Mouse (Mus musculus) neural tube, embryonic 15.5 days (tissue): ENCODE data around the gene Purb. TPM values are rescaled to one million over a fixed set of nuclear protein-coding genes. Genes with fewer than 3 reads are reported as not detected.

Experiments
- ATAC-seq: fragments of 200-750 bp; cut with Nextera tagmentation; 2 replicates; pipeline ENCODE4 v1.8.0; 2017; ENCODE audit warnings: mild to moderate bottlenecking, moderate TSS enrichment, moderate library complexity; ENCODE audit not compliant: low FRiP score
- H3K27ac ChIP-seq: fragments of 300-500 bp; sonication (generic); replicated peaks from 2 replicates; pipeline ENCODE4 v1.5.1; 2015; ENCODE audit warnings: mild to moderate bottlenecking, inconsistent platforms
- H3K27me3 ChIP-seq: fragments of 300-500 bp; sonication (generic); replicated peaks from 2 replicates; pipeline ENCODE4 v1.6.1; 2015; ENCODE audit warnings: inconsistent platforms
- H3K36me3 ChIP-seq: fragments of 300-500 bp; sonication (generic); 2 replicates; pipeline ENCODE4 v1.6.1; 2015; ENCODE audit warnings: inconsistent platforms
- H3K4me1 ChIP-seq: fragments of 300-500 bp; sonication (generic); 2 replicates; pipeline ENCODE4 v1.6.1; 2015; ENCODE audit warnings: inconsistent platforms
- H3K4me2 ChIP-seq: fragments of 300-500 bp; sonication (generic); 2 replicates; pipeline ENCODE4 v1.6.1; 2015; ENCODE audit warnings: inconsistent platforms, mild to moderate bottlenecking, moderate library complexity
- H3K4me3 ChIP-seq: fragments of 300-500 bp; sonication (generic); replicated peaks from 2 replicates; pipeline ENCODE4 v1.5.1; 2015; ENCODE audit warnings: mild to moderate bottlenecking, inconsistent platforms
- H3K9ac ChIP-seq: fragments of 300-500 bp; sonication (generic); replicated peaks from 2 replicates; pipeline ENCODE4 v1.6.1; 2015; ENCODE audit warnings: mild to moderate bottlenecking, inconsistent platforms
- H3K9me3 ChIP-seq: fragments of 300-500 bp; sonication (generic); replicated peaks from 2 replicates; pipeline ENCODE4 v1.6.1; 2016; ENCODE audit warnings: inconsistent platforms
- WGBS: fragments of 180-500 bp; shearing (Covaris S2); methylation state at CpG from one replicate; pipeline ENCODE4 v1.1.7; 2015; ENCODE audit warnings: mixed read lengths; 5-methylcytosine and 5-hydroxymethylcytosine counted together
- polyA plus RNA-seq: library from polyadenylated mRNA; unstranded; fragments of >200 nt; fragmentation: Nextera tagmentation; extraction: Ambion mirVana; gene quantifications from 2 replicates; pipeline ENCODE4 v1.2.1, GENCODE M21; 2015

The Purb gene
- polyA plus RNA-seq, 1 experiment from 2014 or later, result 11.4 TPM

DNA sequence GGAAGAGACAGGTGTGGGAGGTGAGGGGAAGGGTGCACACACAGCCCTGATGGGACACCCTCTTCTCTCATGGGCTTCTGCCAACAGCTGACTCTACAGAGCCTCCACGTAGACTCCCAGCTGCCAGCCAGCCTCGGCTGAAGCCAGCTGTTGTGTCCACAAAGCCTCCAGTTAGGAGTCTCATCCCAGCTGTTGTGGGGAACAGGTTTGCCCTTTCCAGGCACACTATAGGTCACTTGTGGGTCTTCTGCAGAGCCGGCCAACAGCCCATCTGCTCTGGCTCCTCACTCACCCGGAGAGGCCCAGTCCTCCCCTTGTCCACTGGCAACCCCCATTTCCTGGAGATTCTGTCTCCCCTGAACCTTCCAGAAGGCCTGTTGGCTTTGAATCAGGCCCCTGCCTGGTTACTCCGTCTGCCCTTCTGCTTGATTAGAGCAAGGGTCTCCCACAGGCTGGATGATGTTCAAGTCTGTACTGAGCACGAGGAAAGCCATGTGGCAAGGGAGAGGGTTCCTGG lies 6.0 kb upstream of the Purb start:
- H3K27ac ChIP-seq, result no peak overlapping the region
- no peak overlapping the region for H3K9ac ChIP-seq
- no peaks in the 10 kb centered on the region for H3K9me3 ChIP-seq
- no peaks in the 10 kb centered on the region for H3K27me3 ChIP-seq
- no peak for ATAC-seq
- H3K4me1 ChIP-seq, result no peaks in the 10 kb centered on the region
- H3K4me2 ChIP-seq, result no peak overlapping the region
- WGBS, result 74% methylated on average over 6 of the region's 6 CpGs
- H3K36me3 ChIP-seq, result no peaks in the 10 kb centered on the region
- H3K4me3 ChIP-seq, result no peak overlapping the region

DNA sequence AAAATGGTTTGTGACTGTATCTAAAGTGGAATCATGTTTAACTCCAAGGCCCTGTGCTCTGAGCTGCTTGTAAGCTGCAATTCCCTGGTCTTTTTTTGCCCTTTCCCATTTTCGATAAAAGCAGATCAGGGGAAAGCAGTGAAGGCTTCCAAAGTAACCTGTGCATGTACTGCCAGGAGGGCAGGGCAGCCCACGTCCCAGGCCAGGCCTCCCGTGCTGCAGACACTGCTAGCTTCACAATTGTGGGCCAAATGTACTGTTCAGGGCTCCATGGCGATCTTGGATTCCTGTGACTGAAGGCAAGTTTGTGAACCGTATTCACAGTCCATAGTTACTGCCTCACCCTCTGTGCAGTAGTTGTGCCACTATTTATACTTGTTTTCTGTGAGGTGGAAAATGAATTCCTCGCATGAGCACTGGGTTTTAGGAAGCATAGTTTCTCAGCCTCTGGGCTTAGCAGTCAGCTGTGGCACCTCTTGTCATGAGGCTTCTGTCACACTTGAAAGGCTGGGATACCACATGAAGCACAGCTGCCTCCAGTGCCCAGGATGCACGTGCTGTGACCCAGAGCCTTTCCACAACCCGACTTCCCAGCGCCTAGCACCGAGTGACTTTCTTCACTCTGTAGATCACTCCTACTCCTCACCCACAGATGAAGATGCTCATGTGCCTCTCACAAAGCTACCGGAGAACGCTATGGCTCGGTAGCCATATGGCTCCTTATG lies 5.1 kb upstream of the Purb start:
- Histone ChIP-seq H3K4me1 (no peaks in the 10 kb centered on the region), H3K27me3 (no peaks in the 10 kb centered on the region), H3K4me2 (no peak overlapping the region), H3K4me3 (no peak overlapping the region), H3K9ac (no peak overlapping the region), H3K27ac (no peak overlapping the region), H3K36me3 (no peaks in the 10 kb centered on the region), H3K9me3 (no peaks in the 10 kb centered on the region)
- ATAC-seq, result no peak
- 81% methylated on average over 13 of the region's 13 CpGs for WGBS

DNA sequence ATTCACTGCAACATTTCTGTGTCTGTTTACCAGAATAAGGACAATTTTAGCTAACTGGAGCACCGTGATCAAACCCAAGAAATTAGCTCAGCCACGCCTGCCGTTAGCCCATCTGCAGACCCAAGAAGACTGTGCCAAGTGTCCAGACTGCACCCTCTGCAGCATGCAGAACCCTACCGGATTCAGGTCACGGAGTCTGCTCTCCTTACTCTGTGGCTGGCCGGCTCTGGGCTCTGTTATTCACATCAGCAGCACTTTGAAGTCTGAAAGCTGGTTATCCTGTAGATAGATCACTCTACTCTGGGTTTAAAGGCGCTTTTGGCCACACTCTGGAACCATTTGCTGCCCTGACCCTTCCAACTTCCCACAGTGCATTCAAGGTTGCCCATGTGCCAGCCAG lies 4.5 kb upstream of the Purb start:
- H3K36me3 ChIP-seq, result no peaks in the 10 kb centered on the region
- H3K9me3 ChIP-seq, result no peaks in the 10 kb centered on the region
- no peak overlapping the region for H3K9ac ChIP-seq
- ATAC-seq, result no peak
- no peak overlapping the region for H3K27ac ChIP-seq
- H3K27me3 ChIP-seq, result no peaks in the 10 kb centered on the region
- no peak overlapping the region for H3K4me3 ChIP-seq
- H3K4me1 ChIP-seq, result no peaks in the 10 kb centered on the region
- no peak overlapping the region for H3K4me2 ChIP-seq
- WGBS, result 77% methylated on average over 7 of the region's 7 CpGs

DNA sequence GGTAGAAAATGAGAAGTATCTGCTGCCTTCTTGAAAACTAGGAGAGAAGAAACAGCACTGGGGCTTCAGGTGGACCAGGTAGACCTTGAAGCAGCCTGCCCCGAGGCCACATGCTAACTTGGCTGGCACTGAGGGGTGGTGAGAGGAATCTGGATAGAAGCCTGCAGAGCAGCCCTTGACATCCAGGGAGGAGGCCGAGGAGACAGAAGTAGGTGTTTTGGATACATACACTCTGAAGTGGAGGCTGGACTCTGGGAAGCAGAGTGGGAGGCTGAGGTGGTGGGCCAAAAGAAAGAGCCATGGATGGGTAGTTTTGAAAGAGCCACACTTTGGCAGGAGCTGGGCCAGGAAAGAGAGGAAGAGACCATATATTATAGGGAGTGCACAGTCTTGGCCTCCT lies 3.5 kb upstream of the Purb start:
- Histone ChIP-seq H3K4me3 (no peak overlapping the region), H3K9ac (no peak overlapping the region), H3K27ac (no peak overlapping the region), H3K4me2 (no peak overlapping the region), H3K27me3 (no peaks in the 10 kb centered on the region), H3K4me1 (peaks cover 3% of the 10 kb centered on the region), H3K9me3 (no peaks in the 10 kb centered on the region), H3K36me3 (no peaks in the 10 kb centered on the region)
- no peak for ATAC-seq
- 80% methylated on average over 2 of the region's 2 CpGs for WGBS

DNA sequence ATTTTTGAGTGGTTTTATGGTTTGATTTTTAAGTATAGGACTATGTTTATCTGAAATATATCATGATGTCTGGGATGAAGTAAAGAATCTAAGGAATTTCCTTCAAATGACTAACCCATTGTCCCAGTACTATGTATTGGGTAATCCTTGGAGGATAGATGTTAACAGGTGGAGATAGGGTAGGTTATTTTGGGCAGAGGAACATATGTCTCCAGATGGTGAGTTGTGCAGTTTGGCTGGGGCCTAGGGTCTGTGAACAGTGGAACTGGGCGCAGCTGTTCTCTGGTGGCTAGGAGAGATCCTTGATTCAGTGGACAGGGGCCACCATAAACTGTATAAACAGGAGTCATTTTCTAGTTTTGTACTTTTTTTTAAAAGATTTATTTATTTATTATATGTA lies 1.6 kb upstream of the Purb start:
- no peaks in the 10 kb centered on the region for H3K27me3 ChIP-seq

DNA sequence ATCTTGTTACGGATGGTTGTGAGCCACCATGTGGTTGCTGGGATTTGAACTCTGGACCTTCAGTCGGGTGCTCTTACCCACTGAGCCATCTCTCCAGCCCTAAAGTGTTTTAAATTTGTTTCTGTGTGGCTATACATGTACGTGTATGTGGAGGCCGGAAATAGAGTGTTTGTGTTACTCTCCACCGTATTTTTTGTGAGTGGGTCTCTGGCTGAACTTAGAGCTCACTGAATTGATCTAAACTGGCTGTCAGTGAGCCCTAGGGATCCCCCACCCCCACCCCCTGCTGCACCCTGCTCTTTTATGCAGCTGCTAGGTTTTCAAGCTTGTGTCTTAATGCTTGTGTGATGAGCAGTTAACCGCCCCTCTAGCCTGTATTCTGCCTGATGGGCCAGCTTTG lies 1.2 kb upstream of the Purb start:
- no peaks in the 10 kb centered on the region for H3K27me3 ChIP-seq
- no peak overlapping the region for H3K9ac ChIP-seq
- H3K9me3 ChIP-seq, result no peaks in the 10 kb centered on the region
- H3K36me3 ChIP-seq, result no peaks in the 10 kb centered on the region
- H3K4me2 ChIP-seq, result no peak overlapping the region
- H3K4me1 ChIP-seq, result peaks cover 21% of the 10 kb centered on the region
- H3K27ac ChIP-seq, result no peak overlapping the region
- H3K4me3 ChIP-seq, result no peak overlapping the region
- ATAC-seq, result no peak
- WGBS, result 77% methylated on average over 6 of the region's 6 CpGs

More for the DNA sequence above, 1.6 kb upstream of the Purb start:
- Histone ChIP-seq H3K9ac (no peak overlapping the region), H3K4me1 (peaks cover 18% of the 10 kb centered on the region), H3K36me3 (no peaks in the 10 kb centered on the region), H3K9me3 (no peaks in the 10 kb centered on the region), H3K4me3 (no peak overlapping the region), H3K4me2 (no peak overlapping the region), H3K27ac (no peak overlapping the region)
- no peak for ATAC-seq
- 100% methylated on average over 1 of the region's 1 CpGs for WGBS

DNA sequence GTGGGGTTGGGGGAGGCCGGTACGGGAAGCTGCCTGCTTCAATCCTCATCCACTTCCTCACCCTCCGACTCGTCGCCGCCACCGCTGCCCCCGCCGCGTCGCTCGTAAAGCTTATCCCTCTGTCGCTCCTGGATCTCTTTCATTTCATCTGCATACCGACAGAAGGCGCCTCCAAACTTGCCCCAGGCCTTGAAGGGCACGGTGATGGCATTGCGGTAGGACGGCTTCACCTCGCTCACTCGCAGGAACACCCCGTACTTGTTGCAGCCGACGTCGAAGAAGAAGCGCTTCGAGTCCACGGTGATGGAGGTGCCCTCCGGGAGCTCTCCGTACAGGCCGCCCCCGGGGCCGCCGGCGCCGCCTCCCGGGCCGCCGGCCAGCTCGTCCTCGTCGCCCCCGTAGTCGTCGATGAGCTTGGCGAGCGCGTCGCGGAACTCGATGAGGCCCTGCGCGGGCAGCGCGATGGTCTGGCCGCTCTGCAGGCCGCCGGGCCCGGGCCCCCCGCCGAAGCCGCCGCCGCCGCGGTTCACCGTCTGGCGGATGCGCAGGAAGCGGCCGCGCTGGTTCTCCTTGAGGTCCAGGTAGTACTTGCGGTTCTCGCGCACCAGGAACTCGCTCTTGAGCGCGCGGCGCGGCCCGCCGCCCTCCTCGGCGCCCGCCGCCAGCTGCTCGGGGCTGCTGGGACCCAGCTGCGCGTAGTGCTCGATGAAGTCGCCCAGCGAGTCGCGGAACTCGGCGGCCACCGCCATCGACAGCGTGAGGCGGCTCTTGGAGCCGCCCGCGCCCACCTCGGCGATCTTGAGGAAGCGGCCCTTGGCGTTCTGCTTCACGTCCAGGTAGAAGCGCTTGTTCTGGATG lies 614 bp downstream of the Purb start:
- Histone ChIP-seq H3K27ac (peak overlapping the region; percentile 96), H3K9ac (peak overlapping the region; percentile 85), H3K4me3 (peak overlapping the region; percentile 90), H3K27me3 (no peaks in the 10 kb centered on the region), H3K4me2 (peak overlapping the region; percentile 79), H3K36me3 (no peaks in the 10 kb centered on the region), H3K9me3 (no peaks in the 10 kb centered on the region), H3K4me1 (peaks cover 37% of the 10 kb centered on the region)
- under 1% methylated on average over 108 of the region's 109 CpGs for WGBS
- ATAC-seq, result peak; percentile 16

DNA sequence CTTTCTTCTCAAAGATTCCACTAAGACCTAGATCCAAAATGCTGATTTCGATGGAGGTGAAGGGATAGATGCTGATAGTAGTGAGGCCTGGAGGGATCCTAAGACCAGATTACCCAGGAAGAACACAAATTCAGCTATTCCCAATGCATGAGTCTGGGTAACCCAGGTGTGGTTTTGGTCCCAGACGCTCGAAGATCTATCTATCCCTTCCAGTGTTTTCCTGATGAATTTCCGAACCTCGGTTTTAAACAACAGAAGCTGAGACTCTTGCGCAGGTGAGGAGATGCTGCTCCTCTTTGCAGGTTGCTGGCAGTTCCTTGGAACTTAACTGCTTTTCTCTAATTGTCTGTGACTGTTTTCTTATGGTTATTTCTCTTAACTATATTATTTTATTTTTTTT lies 1.3 kb downstream of the Purb start:
- Histone ChIP-seq H3K4me1 (peaks cover 41% of the 10 kb centered on the region), H3K4me2 (peak overlapping the region; percentile 79), H3K9ac (peak overlapping the region; percentile 85), H3K36me3 (no peaks in the 10 kb centered on the region), H3K27ac (peak overlapping the region; percentile 96), H3K27me3 (no peaks in the 10 kb centered on the region), H3K4me3 (peak overlapping the region; percentile 90), H3K9me3 (no peaks in the 10 kb centered on the region)
- 30% methylated on average over 6 of the region's 6 CpGs for WGBS
- ATAC-seq, result no peak

DNA sequence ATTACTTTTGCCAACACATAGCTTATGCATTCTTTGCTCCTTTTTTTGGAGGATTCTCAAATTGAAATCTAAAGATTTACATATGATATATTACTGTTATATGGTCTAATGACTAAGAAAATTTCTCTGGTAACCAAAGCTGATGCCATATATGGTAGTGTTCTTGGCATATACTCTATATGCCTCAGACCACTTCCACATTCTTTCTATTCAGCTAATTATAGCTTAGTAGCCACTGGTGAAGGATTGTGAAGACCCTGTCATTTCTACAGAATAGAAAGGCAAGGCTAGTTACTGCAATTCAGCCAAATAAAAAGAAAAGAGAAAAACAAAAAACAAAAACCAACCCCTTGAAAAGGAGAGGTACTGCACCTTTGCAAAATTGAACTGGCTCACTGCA lies 3.6 kb downstream of the Purb start:
- Histone ChIP-seq H3K4me3 (peak overlapping the region; percentile 38), H3K27ac (no peak overlapping the region), H3K9ac (peak overlapping the region; percentile 39), H3K9me3 (no peaks in the 10 kb centered on the region), H3K4me1 (peaks cover 60% of the 10 kb centered on the region), H3K36me3 (no peaks in the 10 kb centered on the region), H3K4me2 (peak overlapping the region; percentile 79), H3K27me3 (no peaks in the 10 kb centered on the region)
- ATAC-seq, result no peak

DNA sequence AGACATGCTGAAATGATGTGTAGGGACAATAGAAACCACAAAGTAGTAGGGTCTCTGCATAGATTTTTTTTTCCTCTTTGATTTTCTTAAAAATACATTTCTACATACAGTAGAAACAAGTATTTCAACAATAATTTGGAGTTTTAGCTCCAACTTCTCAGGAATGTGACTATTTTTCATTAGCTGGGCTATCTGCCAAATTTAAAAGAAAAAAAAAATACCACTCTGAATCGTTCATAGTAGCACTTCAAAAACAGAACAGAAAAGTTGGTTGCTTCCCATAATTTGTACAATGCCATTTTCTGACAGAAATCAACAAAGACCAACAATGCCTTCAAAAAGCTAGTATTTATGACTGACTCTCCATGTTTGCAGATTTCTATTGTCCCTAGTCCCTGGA lies 4.2 kb downstream of the Purb start:
- Histone ChIP-seq H3K27ac (peak overlapping the region; percentile 65; the same call in 1 of the 2 replicates), H3K4me2 (peak overlapping the region; percentile 79), H3K4me3 (peak overlapping the region; percentile 38), H3K27me3 (no peaks in the 10 kb centered on the region), H3K4me1 (peaks cover 64% of the 10 kb centered on the region), H3K36me3 (peaks cover 2% of the 10 kb centered on the region; the same call in 1 of the 2 replicates), H3K9ac (peak overlapping the region; percentile 53), H3K9me3 (no peaks in the 10 kb centered on the region)
- WGBS, result 7% methylated on average over 1 of the region's 1 CpGs
- no peak for ATAC-seq

DNA sequence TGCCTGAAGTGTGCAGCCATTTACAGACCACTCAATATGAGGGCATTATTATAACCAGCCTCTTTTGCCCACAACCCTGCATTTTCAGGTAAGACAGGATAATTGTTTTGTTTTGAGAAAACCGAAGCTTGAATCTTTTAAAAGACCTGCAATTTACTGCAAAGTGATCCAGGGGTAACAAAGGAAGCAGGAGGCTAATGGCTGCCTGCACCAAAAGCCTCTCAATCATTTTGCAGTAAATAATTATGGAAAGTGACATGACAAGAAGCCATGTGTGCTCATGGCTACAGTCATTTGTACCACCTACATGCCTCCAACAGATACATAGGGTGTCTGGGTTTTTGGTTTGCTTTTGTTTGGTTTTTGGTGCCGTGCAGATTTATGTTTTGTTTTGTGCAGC lies 4.7 kb downstream of the Purb start:
- peak overlapping the region; percentile 65; the same call in 1 of the 2 replicates for H3K27ac ChIP-seq
- H3K9me3 ChIP-seq, result no peaks in the 10 kb centered on the region
- H3K4me2 ChIP-seq, result peak overlapping the region; percentile 79
- 29% methylated on average over 2 of the region's 2 CpGs for WGBS
- H3K27me3 ChIP-seq, result no peaks in the 10 kb centered on the region
- peak overlapping the region; percentile 8 for H3K9ac ChIP-seq
- H3K36me3 ChIP-seq, result peaks cover 6% of the 10 kb centered on the region
- H3K4me1 ChIP-seq, result peaks cover 64% of the 10 kb centered on the region
- no peak for ATAC-seq
- H3K4me3 ChIP-seq, result peak overlapping the region; percentile 38

DNA sequence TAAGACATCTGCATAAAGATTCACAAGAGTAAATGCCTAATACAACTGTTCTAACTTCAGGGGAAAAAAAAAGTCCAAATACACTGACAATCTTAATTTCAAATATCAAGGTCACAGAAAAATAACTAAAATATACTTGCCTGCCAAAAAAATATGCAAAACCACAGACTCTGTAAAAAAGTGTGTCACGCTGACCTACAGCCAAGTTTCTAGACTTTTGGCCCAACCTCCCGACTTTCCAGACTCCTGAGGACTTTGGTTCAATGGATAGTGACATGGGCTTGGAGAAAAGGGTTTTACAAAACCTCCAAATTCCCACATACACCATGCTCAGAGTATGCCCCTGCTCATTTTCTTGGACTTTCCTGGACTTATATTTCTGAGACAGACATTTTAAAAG lies 7.2 kb downstream of the Purb start:
- Histone ChIP-seq H3K27ac (no peak overlapping the region), H3K36me3 (peaks cover 20% of the 10 kb centered on the region), H3K4me1 (peaks cover 54% of the 10 kb centered on the region), H3K27me3 (no peaks in the 10 kb centered on the region), H3K4me2 (no peak overlapping the region), H3K4me3 (no peak overlapping the region), H3K9me3 (no peaks in the 10 kb centered on the region), H3K9ac (no peak overlapping the region)
- WGBS, result 85% methylated on average over 2 of the region's 2 CpGs
- no peak for ATAC-seq
